Mouse (Mus musculus): ENCODE measurements around the gene Agtr2.
"Not testable (repeated sequence)": the region's sequence is repeated elsewhere in the genome, so short reads cannot be mapped to it uniquely, and the experiment has no call there.

Agtr2 gene

GRCm38 (mm10) chrX:21484414-21484813 is at the start of gene Agtr2:
Gene Agtr2, plus strand, starts transcription at chrX:21484544.
- DNase-seq (ENCODE audit: low spot score): no peak

DNA sequence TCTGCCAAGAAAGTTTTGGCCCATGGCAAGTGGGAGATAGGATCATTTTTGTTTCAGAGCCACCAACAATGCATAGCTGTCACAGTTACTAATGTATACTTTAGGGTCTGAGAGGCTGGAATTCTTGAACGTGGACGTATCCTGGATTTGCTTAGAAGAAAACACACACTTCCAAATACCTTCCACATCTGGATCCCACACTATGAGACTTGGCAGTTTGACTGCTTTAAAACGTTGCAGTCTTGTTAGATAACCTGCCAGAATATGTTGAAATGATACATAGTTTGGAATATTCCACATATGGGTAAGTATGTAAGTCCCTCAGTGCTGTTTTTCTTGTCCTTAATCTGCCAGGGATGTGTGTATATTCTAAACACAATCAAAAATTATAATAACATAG is 31.8 kb upstream of the Agtr2 start:
- no peak for DNase-seq (ENCODE audit: low spot score)

GRCm38 (mm10) chrX:21488111-21488510 is 3.8 kb downstream of the Agtr2 start:
- DNase-seq (ENCODE audit: low spot score): no peak

GRCm38 (mm10) chrX:21500242-21500641 is 15.9 kb downstream of the Agtr2 start:
- no peak for DNase-seq (ENCODE audit: low spot score)

DNA sequence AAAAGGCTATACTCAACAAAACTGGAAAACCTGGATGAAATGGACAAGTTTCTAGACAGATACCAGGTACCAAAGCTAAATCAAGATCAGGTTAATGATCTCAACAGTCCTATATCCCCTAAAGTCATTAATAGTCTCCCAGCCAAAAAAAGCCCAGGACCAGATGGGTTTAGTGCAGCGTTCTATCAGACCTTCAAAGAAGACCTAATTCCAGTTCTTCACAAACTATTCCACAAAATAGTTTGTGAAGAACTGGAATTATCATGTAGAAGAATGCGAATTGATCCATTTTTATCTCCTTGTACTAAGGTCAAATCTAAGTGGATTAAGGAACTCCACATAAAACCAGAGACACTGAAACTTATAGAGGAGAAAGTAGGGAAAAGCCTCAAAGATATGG is 23.0 kb downstream of the Agtr2 start:
- not testable (repeated sequence) for DNase-seq (ENCODE audit: low spot score)

GRCm38 (mm10) chrX:21522590-21522989 is 38.2 kb downstream of the Agtr2 start:
- no peak for DNase-seq (ENCODE audit: low spot score)

All from ovary, postnatal 10 days (tissue).